Mouse (Mus musculus): ENCODE results near the gene Cat. TPM values are rescaled to one million over a fixed set of nuclear protein-coding genes. Genes with fewer than 3 reads are reported as not detected.

Cat gene
- polyA plus RNA-seq, 1 experiment = 103 TPM

- Histone ChIP-seq H3K4me3 (ENCODE audit: low read depth, low read length) (no peak overlapping the region), H3K36me3 (ENCODE audit: control insufficient read depth, insufficient read depth, low read length, poor library complexity, severe bottlenecking) (peaks cover 21% of the 10 kb centered on the region), H3K9me3 (replicated peaks; ENCODE audit: control insufficient read depth, insufficient read depth, low read length, poor library complexity, severe bottlenecking) (no peaks in the 10 kb centered on the region), H3K27ac (ENCODE audit: insufficient read depth, low read length) (no peak overlapping the region), H3K4me1 (ENCODE audit: control insufficient read depth, insufficient read depth, low read length) (peaks cover 1% of the 10 kb centered on the region), H3K27me3 (ENCODE audit: control insufficient read depth, insufficient read depth, low read length, poor library complexity, severe bottlenecking) (no peaks in the 10 kb centered on the region), H3K9ac (ENCODE audit: low read depth, poor library complexity, severe bottlenecking) (no peak overlapping the region)
- TF ChIP-seq CTCF (IDR thresholded peaks at IDR 0.05; ENCODE audit: low read depth, low read length) (no peak), EP300 (IDR thresholded peaks at IDR 0.05; ENCODE audit: insufficient read depth, low read depth, low read length) (no peak), POLR2A (IDR thresholded peaks at IDR 0.05; ENCODE audit: insufficient read depth, low read length) (no peak)
Measured at GRCm38 (mm10) chr2:103462746-103463145, 22.2 kb downstream of the Cat start.

- TF ChIP-seq POLR2A (IDR thresholded peaks at IDR 0.05; ENCODE audit: insufficient read depth, low read length) (no peak), EP300 (IDR thresholded peaks at IDR 0.05; ENCODE audit: insufficient read depth, low read depth, low read length) (no peak), CTCF (IDR thresholded peaks at IDR 0.05; ENCODE audit: low read depth, low read length) (no peak)
- H3K27me3 ChIP-seq (ENCODE audit: control insufficient read depth, insufficient read depth, low read length, poor library complexity, severe bottlenecking) = no peaks in the 10 kb centered on the region
- peaks cover 1% of the 10 kb centered on the region for H3K4me1 ChIP-seq (ENCODE audit: control insufficient read depth, insufficient read depth, low read length)
- H3K9ac ChIP-seq (ENCODE audit: low read depth, poor library complexity, severe bottlenecking) = no peak overlapping the region
- H3K4me3 ChIP-seq (ENCODE audit: low read depth, low read length) = no peak overlapping the region
- peaks cover 13% of the 10 kb centered on the region for H3K36me3 ChIP-seq (ENCODE audit: control insufficient read depth, insufficient read depth, low read length, poor library complexity, severe bottlenecking)
- H3K9me3 ChIP-seq (replicated peaks; ENCODE audit: control insufficient read depth, insufficient read depth, low read length, poor library complexity, severe bottlenecking) = no peaks in the 10 kb centered on the region
- H3K27ac ChIP-seq (ENCODE audit: insufficient read depth, low read length) = no peak overlapping the region
Measured at GRCm38 (mm10) chr2:103461743-103462142, 23.2 kb downstream of the Cat start.

GRCm38 (mm10) chr2:103461210-103461609, 23.8 kb downstream of the Cat start:
- TF ChIP-seq POLR2A (IDR thresholded peaks at IDR 0.05; ENCODE audit: insufficient read depth, low read length) (no peak), EP300 (IDR thresholded peaks at IDR 0.05; ENCODE audit: insufficient read depth, low read depth, low read length) (no peak), CTCF (IDR thresholded peaks at IDR 0.05; ENCODE audit: low read depth, low read length) (no peak)
- H3K27ac ChIP-seq (ENCODE audit: insufficient read depth, low read length) = no peak overlapping the region
- no peak overlapping the region for H3K9ac ChIP-seq (ENCODE audit: low read depth, poor library complexity, severe bottlenecking)
- no peaks in the 10 kb centered on the region for H3K9me3 ChIP-seq (replicated peaks; ENCODE audit: control insufficient read depth, insufficient read depth, low read length, poor library complexity, severe bottlenecking)
- H3K4me3 ChIP-seq (ENCODE audit: low read depth, low read length) = no peak overlapping the region
- H3K36me3 ChIP-seq (ENCODE audit: control insufficient read depth, insufficient read depth, low read length, poor library complexity, severe bottlenecking) = peaks cover 15% of the 10 kb centered on the region
- no peaks in the 10 kb centered on the region for H3K27me3 ChIP-seq (ENCODE audit: control insufficient read depth, insufficient read depth, low read length, poor library complexity, severe bottlenecking)
- peaks cover 1% of the 10 kb centered on the region for H3K4me1 ChIP-seq (ENCODE audit: control insufficient read depth, insufficient read depth, low read length)

GRCm38 (mm10) chr2:103459069-103459468, 25.9 kb downstream of the Cat start:
- H3K4me3 ChIP-seq (ENCODE audit: low read depth, low read length) = no peak overlapping the region
- H3K27me3 ChIP-seq (ENCODE audit: control insufficient read depth, insufficient read depth, low read length, poor library complexity, severe bottlenecking) = no peaks in the 10 kb centered on the region
- no peak for TF ChIP-seq EP300 (IDR thresholded peaks at IDR 0.05; ENCODE audit: insufficient read depth, low read depth, low read length)
- TF ChIP-seq POLR2A (IDR thresholded peaks at IDR 0.05; ENCODE audit: insufficient read depth, low read length) = no peak
- no peak for TF ChIP-seq CTCF (IDR thresholded peaks at IDR 0.05; ENCODE audit: low read depth, low read length)
- H3K27ac ChIP-seq (ENCODE audit: insufficient read depth, low read length) = no peak overlapping the region
- peaks cover 1% of the 10 kb centered on the region for H3K4me1 ChIP-seq (ENCODE audit: control insufficient read depth, insufficient read depth, low read length)
- H3K9me3 ChIP-seq (replicated peaks; ENCODE audit: control insufficient read depth, insufficient read depth, low read length, poor library complexity, severe bottlenecking) = no peaks in the 10 kb centered on the region
- peaks cover 29% of the 10 kb centered on the region for H3K36me3 ChIP-seq (ENCODE audit: control insufficient read depth, insufficient read depth, low read length, poor library complexity, severe bottlenecking)
- no peak overlapping the region for H3K9ac ChIP-seq (ENCODE audit: low read depth, poor library complexity, severe bottlenecking)

- no peak overlapping the region for H3K27ac ChIP-seq (ENCODE audit: insufficient read depth, low read length)
- no peak for TF ChIP-seq EP300 (IDR thresholded peaks at IDR 0.05; ENCODE audit: insufficient read depth, low read depth, low read length)
- TF ChIP-seq POLR2A (IDR thresholded peaks at IDR 0.05; ENCODE audit: insufficient read depth, low read length) = no peak
- TF ChIP-seq CTCF (IDR thresholded peaks at IDR 0.05; ENCODE audit: low read depth, low read length) = no peak
- H3K9ac ChIP-seq (ENCODE audit: low read depth, poor library complexity, severe bottlenecking) = no peak overlapping the region
- no peak overlapping the region for H3K4me3 ChIP-seq (ENCODE audit: low read depth, low read length)
- peaks cover 26% of the 10 kb centered on the region for H3K36me3 ChIP-seq (ENCODE audit: control insufficient read depth, insufficient read depth, low read length, poor library complexity, severe bottlenecking)
- H3K27me3 ChIP-seq (ENCODE audit: control insufficient read depth, insufficient read depth, low read length, poor library complexity, severe bottlenecking) = no peaks in the 10 kb centered on the region
- peaks cover 1% of the 10 kb centered on the region for H3K4me1 ChIP-seq (ENCODE audit: control insufficient read depth, insufficient read depth, low read length)
- H3K9me3 ChIP-seq (replicated peaks; ENCODE audit: control insufficient read depth, insufficient read depth, low read length, poor library complexity, severe bottlenecking) = no peaks in the 10 kb centered on the region
Measured at GRCm38 (mm10) chr2:103457628-103458027, 27.3 kb downstream of the Cat start.

GRCm38 (mm10) chr2:103457048-103457447, 27.9 kb downstream of the Cat start:
- H3K4me1 ChIP-seq (ENCODE audit: control insufficient read depth, insufficient read depth, low read length) = peaks cover 1% of the 10 kb centered on the region
- TF ChIP-seq EP300 (IDR thresholded peaks at IDR 0.05; ENCODE audit: insufficient read depth, low read depth, low read length) = no peak
- no peak for TF ChIP-seq POLR2A (IDR thresholded peaks at IDR 0.05; ENCODE audit: insufficient read depth, low read length)
- TF ChIP-seq CTCF (IDR thresholded peaks at IDR 0.05; ENCODE audit: low read depth, low read length) = no peak
- H3K4me3 ChIP-seq (ENCODE audit: low read depth, low read length) = no peak overlapping the region
- no peak overlapping the region for H3K9ac ChIP-seq (ENCODE audit: low read depth, poor library complexity, severe bottlenecking)
- no peak overlapping the region for H3K27ac ChIP-seq (ENCODE audit: insufficient read depth, low read length)
- H3K27me3 ChIP-seq (ENCODE audit: control insufficient read depth, insufficient read depth, low read length, poor library complexity, severe bottlenecking) = no peaks in the 10 kb centered on the region
- H3K9me3 ChIP-seq (replicated peaks; ENCODE audit: control insufficient read depth, insufficient read depth, low read length, poor library complexity, severe bottlenecking) = no peaks in the 10 kb centered on the region
- peaks cover 26% of the 10 kb centered on the region for H3K36me3 ChIP-seq (ENCODE audit: control insufficient read depth, insufficient read depth, low read length, poor library complexity, severe bottlenecking)

Measured in ES-Bruce4 (cell line).